Mouse (Mus musculus) cortical plate, adult 2 months (tissue): ENCODE results near the gene Mb.

Experiments used
- CTCF ChIP-seq: fragments of 200-500 bp; IDR thresholded peaks from 2 replicates; pipeline ENCODE4 v1.5.1; 2011; ENCODE audit warnings: mild to moderate bottlenecking, control low read depth, low read length; ENCODE audit not compliant: insufficient read depth; ENCODE audit errors: extremely low read depth
- POLR2A ChIP-seq: fragments of 200-500 bp; IDR thresholded peaks from 2 replicates; pipeline ENCODE4 v1.6.1; 2011; ENCODE audit warnings: mild to moderate bottlenecking, low read length, control low read depth; ENCODE audit not compliant: insufficient read depth; ENCODE audit errors: extremely low read depth

GRCm38 (mm10) chr15:77036320-77036988 lies 14.0 kb downstream of the Mb start:
- TF ChIP-seq POLR2A = no peak
- no peak for TF ChIP-seq CTCF
